Mouse (Mus musculus): ENCODE measurements around the gene Osbpl6. TPM values are rescaled to one million over a fixed set of nuclear protein-coding genes. Genes with fewer than 3 reads are reported as not detected.

Osbpl6 gene
- polyA plus RNA-seq, 2 experiments: 8.9 to 11.5 TPM

DNA sequence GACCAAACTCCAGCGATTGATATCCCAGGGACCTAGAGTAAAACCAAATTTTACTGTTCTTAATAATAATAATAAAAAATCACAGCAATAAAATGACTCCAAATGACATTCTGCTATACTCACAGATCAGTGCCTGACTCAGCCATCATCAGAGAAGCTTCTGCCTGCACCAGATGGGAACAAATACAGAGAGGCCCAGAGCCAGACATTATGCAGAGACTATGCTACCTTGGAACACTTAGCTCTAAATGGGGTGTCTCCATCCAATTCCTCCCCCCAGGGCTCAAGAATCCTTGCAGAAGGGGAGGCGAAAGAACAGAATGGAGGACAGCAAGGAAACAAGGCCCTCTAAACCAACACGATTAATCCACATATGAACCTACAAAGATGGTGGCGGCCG is 60.4 kb downstream of the Osbpl6 start:
- 97% methylated on average over 5 of the region's 5 CpGs for WGBS

DNA sequence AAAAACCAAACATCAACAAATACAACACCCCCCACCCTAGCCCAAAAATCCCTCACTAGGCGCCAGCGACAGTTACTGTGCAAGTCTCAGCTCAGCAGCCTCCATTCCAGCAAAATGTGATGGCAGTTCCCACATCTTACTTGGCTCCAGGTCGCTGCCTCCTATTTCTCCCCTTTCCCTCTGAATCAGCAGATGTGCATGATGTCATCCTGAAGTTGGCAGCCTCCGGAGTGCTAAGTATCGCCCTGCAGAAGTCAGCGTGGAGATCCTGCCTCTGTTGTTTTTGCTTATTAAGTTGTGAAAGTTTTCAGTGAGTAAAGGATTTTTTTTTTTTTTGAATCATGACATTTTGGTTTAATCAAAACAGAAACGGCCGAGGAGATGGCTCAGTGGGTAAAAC is 61.9 kb downstream of the Osbpl6 start:
- Histone ChIP-seq H3K9ac (ENCODE audit: low read depth, low read length, severe bottlenecking) (no peak overlapping the region), H3K9me3 (ENCODE audit: control insufficient read depth, low read length) (no peaks in the 10 kb centered on the region), H3K27me3 (ENCODE audit: control insufficient read depth, insufficient read depth, low read length) (no peaks in the 10 kb centered on the region), H3K4me1 (ENCODE audit: control insufficient read depth, insufficient read depth, low read length) (no peaks in the 10 kb centered on the region), H3K27ac (replicated peaks; ENCODE audit: low read depth, low read length) (no peak overlapping the region), H3K4me3 (replicated peaks; ENCODE audit: low read length) (no peak overlapping the region), H3K36me3 (ENCODE audit: control insufficient read depth, insufficient read depth, low read length) (no peaks in the 10 kb centered on the region), H3K4me2 (replicated peaks; ENCODE audit: low read depth, low read length, severe bottlenecking) (no peak overlapping the region)
- peak; percentile 57 for DNase-seq (ENCODE audit: low spot score)
- ATAC-seq (ENCODE audit: low FRiP score, low read depth): no peak
- WGBS: 61% methylated on average over 8 of the region's 8 CpGs
- no peak for TF ChIP-seq POLR2A (IDR thresholded peaks at IDR 0.05; ENCODE audit: borderline replicate concordance, extremely low read depth, insufficient read depth, insufficient read length)

More for the DNA sequence above, 60.4 kb downstream of the Osbpl6 start:
- H3K27me3 ChIP-seq (ENCODE audit: control insufficient read depth, insufficient read depth, low read length): no peaks in the 10 kb centered on the region
- no peak overlapping the region for H3K4me3 ChIP-seq (replicated peaks; ENCODE audit: low read length)
- H3K36me3 ChIP-seq (ENCODE audit: control insufficient read depth, insufficient read depth, low read length): no peaks in the 10 kb centered on the region
- no peak for TF ChIP-seq POLR2A (IDR thresholded peaks at IDR 0.05; ENCODE audit: borderline replicate concordance, extremely low read depth, insufficient read depth, insufficient read length)
- DNase-seq (ENCODE audit: low spot score): no peak
- no peak overlapping the region for H3K27ac ChIP-seq (replicated peaks; ENCODE audit: low read depth, low read length)
- ATAC-seq (ENCODE audit: low FRiP score, low read depth): no peak
- H3K9ac ChIP-seq (ENCODE audit: low read depth, low read length, severe bottlenecking): no peak overlapping the region
- H3K4me1 ChIP-seq (ENCODE audit: control insufficient read depth, insufficient read depth, low read length): no peaks in the 10 kb centered on the region
- no peak overlapping the region for H3K4me2 ChIP-seq (replicated peaks; ENCODE audit: low read depth, low read length, severe bottlenecking)
- H3K9me3 ChIP-seq (ENCODE audit: control insufficient read depth, low read length): no peaks in the 10 kb centered on the region

DNA sequence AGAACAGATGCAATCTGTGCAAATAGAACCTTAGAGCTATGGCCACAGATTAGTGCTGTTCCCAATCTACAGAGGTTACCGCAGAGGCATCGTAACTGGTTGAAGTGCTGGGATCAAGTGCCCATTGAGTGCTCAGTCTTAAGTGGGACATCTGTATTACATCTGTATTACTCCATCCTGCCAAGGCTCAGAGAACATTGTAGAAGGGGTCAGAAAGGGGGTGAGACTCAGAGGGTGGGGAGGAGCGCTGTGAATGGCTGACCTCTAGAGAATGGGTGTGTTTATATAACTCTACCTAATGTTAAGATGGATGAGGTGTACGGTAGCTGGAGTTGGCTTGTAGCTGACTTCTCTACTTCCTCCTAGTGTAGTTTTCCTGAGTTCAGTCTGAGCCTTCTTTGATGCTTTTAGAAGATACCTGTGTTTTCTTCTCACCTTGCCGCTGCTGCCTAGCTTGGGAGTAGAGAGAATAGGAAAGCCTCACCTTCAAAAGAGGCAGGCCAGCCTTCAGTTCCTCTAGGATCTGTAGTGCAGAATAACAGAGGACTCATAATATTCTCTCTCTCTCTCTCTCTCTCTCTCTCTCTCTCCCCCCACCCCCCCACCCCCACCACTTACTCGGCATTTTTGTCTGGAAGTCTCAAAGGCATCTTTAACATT is 62.9 kb downstream of the Osbpl6 start:
- H3K36me3 ChIP-seq (ENCODE audit: control insufficient read depth, insufficient read depth, low read length): no peaks in the 10 kb centered on the region
- no peak overlapping the region for H3K4me3 ChIP-seq (replicated peaks; ENCODE audit: low read length)
- H3K9ac ChIP-seq (ENCODE audit: low read depth, low read length, severe bottlenecking): no peak overlapping the region
- no peaks in the 10 kb centered on the region for H3K4me1 ChIP-seq (ENCODE audit: control insufficient read depth, insufficient read depth, low read length)
- H3K4me2 ChIP-seq (replicated peaks; ENCODE audit: low read depth, low read length, severe bottlenecking): no peak overlapping the region
- DNase-seq (ENCODE audit: low spot score): no peak
- WGBS: 74% methylated on average over 6 of the region's 6 CpGs
- H3K9me3 ChIP-seq (ENCODE audit: control insufficient read depth, low read length): no peaks in the 10 kb centered on the region
- no peak for TF ChIP-seq POLR2A (IDR thresholded peaks at IDR 0.05; ENCODE audit: borderline replicate concordance, extremely low read depth, insufficient read depth, insufficient read length)
- H3K27me3 ChIP-seq (ENCODE audit: control insufficient read depth, insufficient read depth, low read length): no peaks in the 10 kb centered on the region
- no peak overlapping the region for H3K27ac ChIP-seq (replicated peaks; ENCODE audit: low read depth, low read length)
- ATAC-seq (ENCODE audit: low FRiP score, low read depth): no peak

DNA sequence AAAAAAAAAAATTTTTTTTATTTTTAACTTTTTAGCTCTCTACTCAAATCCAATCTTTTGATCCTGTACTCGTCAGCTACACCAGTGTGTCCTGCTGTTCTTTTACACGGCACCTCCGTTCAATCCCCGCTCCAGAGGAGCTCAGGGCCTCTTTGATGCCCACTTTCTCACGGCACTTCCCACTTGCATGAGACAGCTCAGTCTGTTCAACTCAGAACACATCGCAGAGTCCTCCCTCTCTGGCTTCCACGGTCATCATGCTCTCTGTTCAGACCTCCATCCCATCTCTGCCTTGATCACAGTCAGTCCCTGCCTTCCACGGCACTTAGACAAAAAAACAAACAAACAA is 63.4 kb downstream of the Osbpl6 start:
- DNase-seq (ENCODE audit: low spot score): no peak
- 69% methylated on average over 8 of the region's 8 CpGs for WGBS
- Histone ChIP-seq H3K36me3 (ENCODE audit: control insufficient read depth, insufficient read depth, low read length) (no peaks in the 10 kb centered on the region), H3K9me3 (ENCODE audit: control insufficient read depth, low read length) (no peaks in the 10 kb centered on the region), H3K9ac (ENCODE audit: low read depth, low read length, severe bottlenecking) (no peak overlapping the region), H3K4me1 (ENCODE audit: control insufficient read depth, insufficient read depth, low read length) (no peaks in the 10 kb centered on the region), H3K4me2 (replicated peaks; ENCODE audit: low read depth, low read length, severe bottlenecking) (no peak overlapping the region), H3K27me3 (ENCODE audit: control insufficient read depth, insufficient read depth, low read length) (no peaks in the 10 kb centered on the region), H3K27ac (replicated peaks; ENCODE audit: low read depth, low read length) (no peak overlapping the region), H3K4me3 (replicated peaks; ENCODE audit: low read length) (no peak overlapping the region)
- TF ChIP-seq POLR2A (IDR thresholded peaks at IDR 0.05; ENCODE audit: borderline replicate concordance, extremely low read depth, insufficient read depth, insufficient read length): no peak
- ATAC-seq (ENCODE audit: low FRiP score, low read depth): no peak

DNA sequence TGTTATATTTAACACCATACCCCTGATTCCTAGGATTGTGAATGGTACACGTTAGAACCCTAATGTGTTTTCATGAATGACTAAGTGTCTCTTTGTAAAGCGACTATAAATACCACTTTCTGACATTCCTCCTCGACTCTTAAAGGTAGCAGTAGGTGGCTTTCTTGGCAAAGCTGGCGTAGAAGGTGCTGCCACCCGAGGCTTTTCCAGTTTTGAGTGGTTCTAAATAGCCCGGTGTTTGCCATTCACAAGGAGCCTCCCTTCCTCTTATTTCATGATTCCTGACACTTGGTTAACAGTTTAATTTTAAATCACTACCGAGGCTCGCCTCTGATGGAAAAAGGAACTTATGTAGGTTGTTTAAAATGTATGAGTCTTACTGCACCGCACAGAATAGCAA is 64.1 kb downstream of the Osbpl6 start:
- ATAC-seq (ENCODE audit: low FRiP score, low read depth) (no peak), DNase-seq (ENCODE audit: low spot score) (no peak)
- Histone ChIP-seq H3K36me3 (ENCODE audit: control insufficient read depth, insufficient read depth, low read length) (no peaks in the 10 kb centered on the region), H3K9me3 (ENCODE audit: control insufficient read depth, low read length) (no peaks in the 10 kb centered on the region), H3K4me2 (replicated peaks; ENCODE audit: low read depth, low read length, severe bottlenecking) (no peak overlapping the region), H3K9ac (ENCODE audit: low read depth, low read length, severe bottlenecking) (no peak overlapping the region), H3K27me3 (ENCODE audit: control insufficient read depth, insufficient read depth, low read length) (no peaks in the 10 kb centered on the region), H3K27ac (replicated peaks; ENCODE audit: low read depth, low read length) (no peak overlapping the region), H3K4me1 (ENCODE audit: control insufficient read depth, insufficient read depth, low read length) (no peaks in the 10 kb centered on the region), H3K4me3 (replicated peaks; ENCODE audit: low read length) (no peak overlapping the region)
- no peak for TF ChIP-seq POLR2A (IDR thresholded peaks at IDR 0.05; ENCODE audit: borderline replicate concordance, extremely low read depth, insufficient read depth, insufficient read length)
- WGBS: 68% methylated on average over 9 of the region's 9 CpGs

DNA sequence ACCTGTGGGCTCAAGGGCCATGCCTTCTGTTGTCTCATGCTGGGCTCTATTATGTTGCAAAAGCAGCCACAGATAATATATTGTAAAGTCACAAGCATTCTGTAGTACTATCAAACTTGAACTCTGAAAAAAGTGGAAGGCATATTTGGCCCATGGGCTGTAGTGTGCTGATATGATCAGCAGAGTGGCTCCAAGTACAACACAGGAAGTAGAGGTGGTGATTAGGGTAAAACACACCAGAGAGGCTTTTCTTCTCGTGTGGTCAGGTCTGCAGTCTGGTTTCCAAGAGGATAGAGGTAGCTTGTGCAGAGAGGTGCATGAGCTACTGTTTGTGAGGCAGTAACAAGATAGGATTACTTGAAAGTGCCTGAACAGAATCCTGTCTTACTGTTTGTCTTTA is 69.5 kb downstream of the Osbpl6 start:
- WGBS: 45% methylated on average over 1 of the region's 1 CpGs
- TF ChIP-seq POLR2A (IDR thresholded peaks at IDR 0.05; ENCODE audit: borderline replicate concordance, extremely low read depth, insufficient read depth, insufficient read length): no peak

More for the DNA sequence above, 69.5 kb downstream of the Osbpl6 start:
- Histone ChIP-seq H3K27me3 (ENCODE audit: control insufficient read depth, insufficient read depth, low read length) (no peaks in the 10 kb centered on the region), H3K9ac (ENCODE audit: low read depth, low read length, severe bottlenecking) (no peak overlapping the region), H3K4me2 (replicated peaks; ENCODE audit: low read depth, low read length, severe bottlenecking) (no peak overlapping the region), H3K4me3 (replicated peaks; ENCODE audit: low read length) (no peak overlapping the region), H3K27ac (replicated peaks; ENCODE audit: low read depth, low read length) (no peak overlapping the region), H3K9me3 (ENCODE audit: control insufficient read depth, low read length) (no peaks in the 10 kb centered on the region), H3K4me1 (ENCODE audit: control insufficient read depth, insufficient read depth, low read length) (no peaks in the 10 kb centered on the region), H3K36me3 (ENCODE audit: control insufficient read depth, insufficient read depth, low read length) (no peaks in the 10 kb centered on the region)
- DNase-seq (ENCODE audit: low spot score) (no peak), ATAC-seq (ENCODE audit: low FRiP score, low read depth) (no peak)

Data from limb, embryonic 14.5 days (tissue).